Mouse (Mus musculus): Measurements from ENCODE around the gene Nacad. TPM values are rescaled to one million over a fixed set of nuclear protein-coding genes. Genes with fewer than 3 reads are reported as not detected.

The Nacad gene
- polyA plus RNA-seq, 1 experiment from 2014 or later: 2.0 TPM

GRCm38 (mm10) chr11:6627731-6628130 lies 21.9 kb upstream of the Nacad start:
- peaks cover 20% of the 10 kb centered on the region for H3K36me3 ChIP-seq
- 80% methylated on average over 4 of the region's 4 CpGs for whole genome bisulfite sequencing
- no peak for ATAC-seq (ENCODE audit: insufficient number of reproducible peaks, low FRiP score)
- H3K9me3 ChIP-seq (replicated peaks): no peaks in the 10 kb centered on the region
- H3K4me1 ChIP-seq (replicated peaks): peaks cover 27% of the 10 kb centered on the region
- H3K4me3 ChIP-seq: no peak overlapping the region
- no peak overlapping the region for H3K4me2 ChIP-seq
- no peaks in the 10 kb centered on the region for H3K27me3 ChIP-seq (replicated peaks)
- no peak overlapping the region for H3K27ac ChIP-seq (ENCODE audit: poor library complexity, severe bottlenecking)
- H3K9ac ChIP-seq: no peak overlapping the region

GRCm38 (mm10) chr11:6626388-6626772 lies 20.5 kb upstream of the Nacad start:
- Histone ChIP-seq H3K4me1 (replicated peaks) (peaks cover 27% of the 10 kb centered on the region), H3K36me3 (peaks cover 32% of the 10 kb centered on the region), H3K4me2 (peak overlapping the region; percentile 81), H3K27me3 (replicated peaks) (no peaks in the 10 kb centered on the region), H3K9me3 (replicated peaks) (no peaks in the 10 kb centered on the region), H3K4me3 (peak overlapping the region; percentile 69), H3K27ac (ENCODE audit: poor library complexity, severe bottlenecking) (peak overlapping the region; percentile 78), H3K9ac (peak overlapping the region; percentile 76)
- WGBS: 12% methylated on average over 16 of the region's 16 CpGs
- ATAC-seq (ENCODE audit: insufficient number of reproducible peaks, low FRiP score): peak; percentile 15; the same call in 1 of the 2 replicates

GRCm38 (mm10) chr11:6625478-6626387 lies 19.9 kb upstream of the Nacad start, which contains the start of gene Tbrg4:
Gene Tbrg4 (minus strand): TSS chr11:6626067.
- peak within 1 kb of the TSS; percentile 81 for H3K4me2 ChIP-seq

GRCm38 (mm10) chr11:6624619-6625382 lies 18.9 kb upstream of the Nacad start:
- Histone ChIP-seq H3K9ac (peak overlapping the region; percentile 76), H3K4me3 (peak overlapping the region; percentile 69), H3K4me2 (peak overlapping the region; percentile 81), H3K9me3 (replicated peaks) (no peaks in the 10 kb centered on the region), H3K27me3 (replicated peaks) (no peaks in the 10 kb centered on the region), H3K27ac (ENCODE audit: poor library complexity, severe bottlenecking) (no peak overlapping the region), H3K36me3 (peaks cover 48% of the 10 kb centered on the region), H3K4me1 (replicated peaks) (peaks cover 27% of the 10 kb centered on the region)
- 55% methylated on average over 14 of the region's 14 CpGs for WGBS
- ATAC-seq (ENCODE audit: insufficient number of reproducible peaks, low FRiP score): no peak

More at GRCm38 (mm10) chr11:6625478-6626387, 19.9 kb upstream of the Nacad start, which contains the start of gene Tbrg4:
- Histone ChIP-seq H3K9ac (peak within 1 kb of the TSS; percentile 76), H3K36me3 (peaks cover 39% of the 10 kb centered on the region), H3K27me3 (replicated peaks) (no peaks in the 10 kb centered on the region), H3K4me3 (peak within 1 kb of the TSS; percentile 69), H3K9me3 (replicated peaks) (no peaks in the 10 kb centered on the region), H3K27ac (ENCODE audit: poor library complexity, severe bottlenecking) (peak within 1 kb of the TSS; percentile 78), H3K4me1 (replicated peaks) (peaks cover 27% of the 10 kb centered on the region)
- under 1% methylated on average over 66 of the region's 66 CpGs for WGBS
- ATAC-seq (ENCODE audit: insufficient number of reproducible peaks, low FRiP score): peak; percentile 95

GRCm38 (mm10) chr11:6623704-6624103 lies 17.9 kb upstream of the Nacad start:
- H3K4me3 ChIP-seq: peak overlapping the region; percentile 0; the same call in 1 of the 2 replicates
- H3K27ac ChIP-seq (ENCODE audit: poor library complexity, severe bottlenecking): no peak overlapping the region
- no peaks in the 10 kb centered on the region for H3K27me3 ChIP-seq (replicated peaks)
- H3K36me3 ChIP-seq: peaks cover 59% of the 10 kb centered on the region
- H3K9ac ChIP-seq: no peak overlapping the region
- H3K4me2 ChIP-seq: peak overlapping the region; percentile 1; the same call in 1 of the 2 replicates
- WGBS: 85% methylated on average over 10 of the region's 10 CpGs
- H3K9me3 ChIP-seq (replicated peaks): no peaks in the 10 kb centered on the region
- peaks cover 27% of the 10 kb centered on the region for H3K4me1 ChIP-seq (replicated peaks)
- no peak for ATAC-seq (ENCODE audit: insufficient number of reproducible peaks, low FRiP score)

GRCm38 (mm10) chr11:6615250-6616205 lies 9.7 kb upstream of the Nacad start:
- Histone ChIP-seq H3K9ac (no peak overlapping the region), H3K4me2 (no peak overlapping the region), H3K36me3 (peaks cover 95% of the 10 kb centered on the region), H3K9me3 (replicated peaks) (no peaks in the 10 kb centered on the region), H3K4me1 (replicated peaks) (no peaks in the 10 kb centered on the region), H3K27me3 (replicated peaks) (no peaks in the 10 kb centered on the region), H3K4me3 (no peak overlapping the region), H3K27ac (ENCODE audit: poor library complexity, severe bottlenecking) (no peak overlapping the region)
- ATAC-seq (ENCODE audit: insufficient number of reproducible peaks, low FRiP score): no peak
- 86% methylated on average over 12 of the region's 12 CpGs for WGBS

GRCm38 (mm10) chr11:6605021-6605481 lies 802 bp downstream of the Nacad start:
- Histone ChIP-seq H3K36me3 (no peaks in the 10 kb centered on the region), H3K9me3 (replicated peaks) (no peaks in the 10 kb centered on the region), H3K4me3 (peak overlapping the region; percentile 38), H3K27ac (ENCODE audit: poor library complexity, severe bottlenecking) (no peak overlapping the region), H3K27me3 (replicated peaks) (peaks cover 72% of the 10 kb centered on the region), H3K9ac (peak overlapping the region; percentile 6; the same call in 1 of the 2 replicates), H3K4me1 (replicated peaks) (peaks cover 32% of the 10 kb centered on the region), H3K4me2 (peak overlapping the region; percentile 69)
- WGBS: 16% methylated on average over 13 of the region's 13 CpGs
- no peak for ATAC-seq (ENCODE audit: insufficient number of reproducible peaks, low FRiP score)

- peaks cover 77% of the 10 kb centered on the region for H3K27me3 ChIP-seq (replicated peaks)
These were observed 1.3 kb downstream of the Nacad start for GRCm38 (mm10) chr11:6604604-6604936.

GRCm38 (mm10) chr11:6603887-6604603 lies 1.8 kb downstream of the Nacad start:
- WGBS: 21% methylated on average over 12 of the region's 12 CpGs
- Histone ChIP-seq H3K27ac (ENCODE audit: poor library complexity, severe bottlenecking) (no peak overlapping the region), H3K4me2 (peak overlapping the region; percentile 69), H3K36me3 (no peaks in the 10 kb centered on the region), H3K9ac (peak overlapping the region; percentile 6; the same call in 1 of the 2 replicates), H3K9me3 (replicated peaks) (no peaks in the 10 kb centered on the region), H3K27me3 (replicated peaks) (peaks cover 81% of the 10 kb centered on the region), H3K4me3 (no peak overlapping the region), H3K4me1 (replicated peaks) (peaks cover 42% of the 10 kb centered on the region)
- ATAC-seq (ENCODE audit: insufficient number of reproducible peaks, low FRiP score): peak; percentile 68

More at GRCm38 (mm10) chr11:6604604-6604936, 1.3 kb downstream of the Nacad start:
- no peak overlapping the region; the same call in 1 of the 2 replicates for H3K4me3 ChIP-seq
- H3K9me3 ChIP-seq (replicated peaks): no peaks in the 10 kb centered on the region
- H3K27ac ChIP-seq (ENCODE audit: poor library complexity, severe bottlenecking): no peak overlapping the region
- H3K9ac ChIP-seq: peak overlapping the region; percentile 6; the same call in 1 of the 2 replicates
- H3K4me2 ChIP-seq: peak overlapping the region; percentile 69
- no peaks in the 10 kb centered on the region for H3K36me3 ChIP-seq
- H3K4me1 ChIP-seq (replicated peaks): peaks cover 37% of the 10 kb centered on the region
- no peak for ATAC-seq (ENCODE audit: insufficient number of reproducible peaks, low FRiP score)

GRCm38 (mm10) chr11:6603224-6603623 lies 2.6 kb downstream of the Nacad start:
- 75% methylated on average over 9 of the region's 9 CpGs for WGBS
- H3K4me2 ChIP-seq: peak overlapping the region; percentile 69; the same call in 1 of the 2 replicates
- no peak for ATAC-seq (ENCODE audit: insufficient number of reproducible peaks, low FRiP score)
- peaks cover 1% of the 10 kb centered on the region; the same call in 1 of the 2 replicates for H3K36me3 ChIP-seq
- peaks cover 50% of the 10 kb centered on the region for H3K4me1 ChIP-seq (replicated peaks)
- H3K27ac ChIP-seq (ENCODE audit: poor library complexity, severe bottlenecking): no peak overlapping the region
- H3K9me3 ChIP-seq (replicated peaks): no peaks in the 10 kb centered on the region
- no peak overlapping the region for H3K9ac ChIP-seq
- H3K4me3 ChIP-seq: no peak overlapping the region
- H3K27me3 ChIP-seq (replicated peaks): peaks cover 79% of the 10 kb centered on the region
